ENCODE assay signal across 22 mouse cellular contexts in genomic region chr9:111159562-111159961, GRCm38 (mm10). TPM values are rescaled to one million over a fixed set of nuclear protein-coding genes. Genes with fewer than 3 reads are reported as not detected.
A peak's percentile ranks its signal among the peaks of the same experiment; 100 is the strongest.
DNase-seq lines count a peak whose midpoint lies in the region; ATAC-seq lines count a peak whose summit lies in the region.
"Had no signal": no experiment of that assay in that cellular context is flagged by ENCODE, and none has a peak within 500 bp of the region (broad histone marks: within the 10 kb centered on the region; RNA-seq: fewer than 3 reads in every experiment).

No protein-coding gene starts in this region.

- ATAC-seq in frontal cortex, adult (ENCODE audit: low TSS enrichment): peak; percentile 90; the same call in 1 of the 2 replicates
- ATAC-seq: activated CD4-positive, CD25-positive, alpha-beta regulatory T cell, adult 4 months; forebrain, embryonic 16.5 days; hindbrain, postnatal 0 days; intestine, embryonic 16.5 days had no signal

- intact Hi-C loops in left cerebral cortex, postnatal 10 days (cut with DNase I): no loop called here
- intact Hi-C loops in left cerebral cortex, postnatal 14 days (cut with DNase I): no loop called here

- no peak for DNase-seq in frontal cortex, postnatal 14 days (ENCODE audit: low spot score in 2 of 2)
- DNase-seq in left cerebral cortex, adult 11 months (ENCODE audit: low spot score): peak; percentile 37
- no peak for DNase-seq in left cerebral cortex, postnatal 10 days (ENCODE audit: extremely low spot score in 1 of 2, low spot score in 2 of 2)
- DNase-seq in brain, adult 2 months (ENCODE audit: low read depth, low spot score): peak; percentile 83
- peak; percentile 19 to 48 for DNase-seq in left cerebral cortex, postnatal 14 days (ENCODE audit: low spot score in 2 of 2)
- DNase-seq in cerebellum, adult 18-20 months: no peak
- no peak for DNase-seq in cerebellum, postnatal 25 days
- DNase-seq: adrenal gland, adult 8-10 months; cerebellum, adult 9-10 months; gastrocnemius, postnatal 10 days; heart, postnatal 14 days; kidney, adult 9 months; kidney, postnatal 14 days; liver, embryonic 13.5 days; lung, adult 2 months; lung, postnatal 14 days; thymus, adult 18-20 months had no signal

RNA-seq across cellular contexts. Expression of gene Lrrfip2, which starts 42.2 kb away (rescaled TPM):
- 10 to 100 TPM; 31.4 to 32.5 TPM for total RNA-seq in left cerebral cortex, postnatal 10 days (2021)
- total RNA-seq in left cerebral cortex, postnatal 14 days (2021): 10 to 100 TPM; 32.2 to 34.2 TPM

Comparison
In these comparisons a context has a peak if more than half of its experiments do, and no peak if none do; other contexts are left out.
1. DNase-seq: peak in left cerebral cortex, adult 11 months (single experiment), brain, adult 2 months (single experiment) and left cerebral cortex, postnatal 14 days (2 of 2); none in frontal cortex, postnatal 14 days (0 of 2), left cerebral cortex, postnatal 10 days (0 of 2), cerebellum, adult 18-20 months (0 of 2) and cerebellum, postnatal 25 days (0 of 2).